Mouse (Mus musculus) right cerebral cortex, postnatal 36 days (tissue): ENCODE results near the gene Hmga2.
"Not testable (repeated sequence)": the region's sequence is repeated elsewhere in the genome, so short reads cannot be mapped to it uniquely, and the experiment has no call there.

Experiments used
- DNase-seq, 2 experiments: peaks; one replicate each; pipeline ENCODE4 v3.0.0; 2022; ENCODE audit warnings: low spot score in 2 of 2, mixed read lengths in 1 of 2

The Hmga2 gene

GRCm38 (mm10) chr10:120345325-120345724, 130.9 kb downstream of the Hmga2 start:
- no peak for DNase-seq

GRCm38 (mm10) chr10:120344558-120345318, 131.5 kb downstream of the Hmga2 start:
- DNase-seq, result no peak

GRCm38 (mm10) chr10:120339906-120340305, 136.4 kb downstream of the Hmga2 start:
- DNase-seq, result not testable (repeated sequence)

- no peak for DNase-seq
Observed at GRCm38 (mm10) chr10:120339324-120339723, 136.9 kb downstream of the Hmga2 start.

GRCm38 (mm10) chr10:120338841-120339240, 137.4 kb downstream of the Hmga2 start:
- DNase-seq, result no peak

GRCm38 (mm10) chr10:120338431-120338830, 137.8 kb downstream of the Hmga2 start:
- DNase-seq, result not testable (repeated sequence)

GRCm38 (mm10) chr10:120327946-120328345, 148.3 kb downstream of the Hmga2 start:
- DNase-seq, result no peak

GRCm38 (mm10) chr10:120323584-120324203, 152.6 kb downstream of the Hmga2 start:
- no peak for DNase-seq

GRCm38 (mm10) chr10:120322815-120323214, 153.5 kb downstream of the Hmga2 start:
- DNase-seq, result no peak

- DNase-seq, result no peak
Observed at GRCm38 (mm10) chr10:120319614-120320013, 156.7 kb downstream of the Hmga2 start.
